Mouse (Mus musculus): ENCODE data around the gene D930020B18Rik.

DNA sequence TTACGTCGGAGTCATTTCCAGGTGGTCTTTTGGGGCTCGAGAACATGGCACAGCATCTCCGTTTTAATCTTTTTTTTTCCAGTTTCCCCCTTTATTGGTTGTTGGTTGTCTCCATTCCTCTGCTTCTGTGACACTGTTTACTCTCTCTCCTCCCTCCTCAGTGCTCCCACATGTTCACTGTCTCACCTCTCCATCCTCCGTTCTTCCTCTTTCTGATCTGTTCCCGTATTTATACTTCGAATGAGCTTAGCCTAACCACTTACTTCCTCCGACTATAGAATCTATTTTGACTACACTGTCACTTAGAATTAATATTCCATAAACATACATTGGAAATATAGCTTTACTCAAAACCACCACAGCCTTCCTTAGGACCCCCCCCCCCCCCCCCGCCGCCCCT lies 41.2 kb downstream of the D930020B18Rik start:
- TF ChIP-seq CTCF (IDR thresholded peaks at IDR 0.05; ENCODE audit: extremely low read depth, insufficient read length, insufficient replicate concordance, low read depth, low read length) (no peak), POLR2A (IDR thresholded peaks at IDR 0.05; ENCODE audit: low read depth, low read length) (no peak)
